Mouse (Mus musculus): ENCODE results near the gene Rac3. TPM values are rescaled to one million over a fixed set of nuclear protein-coding genes. Genes with fewer than 3 reads are reported as not detected.

Gene Rac3
- polyA plus RNA-seq, 1 experiment = 1.9 TPM

GRCm38 (mm10) chr11:120695184-120695583, 26.1 kb upstream of the Rac3 start:
- H3K27ac ChIP-seq (replicated peaks; ENCODE audit: low read depth, low read length) = no peak overlapping the region
- no peaks in the 10 kb centered on the region for H3K4me1 ChIP-seq (ENCODE audit: control insufficient read depth, insufficient read depth, insufficient read length, low read length)
- no peak overlapping the region for H3K4me3 ChIP-seq (ENCODE audit: insufficient read depth, low read depth, low read length)

DNA sequence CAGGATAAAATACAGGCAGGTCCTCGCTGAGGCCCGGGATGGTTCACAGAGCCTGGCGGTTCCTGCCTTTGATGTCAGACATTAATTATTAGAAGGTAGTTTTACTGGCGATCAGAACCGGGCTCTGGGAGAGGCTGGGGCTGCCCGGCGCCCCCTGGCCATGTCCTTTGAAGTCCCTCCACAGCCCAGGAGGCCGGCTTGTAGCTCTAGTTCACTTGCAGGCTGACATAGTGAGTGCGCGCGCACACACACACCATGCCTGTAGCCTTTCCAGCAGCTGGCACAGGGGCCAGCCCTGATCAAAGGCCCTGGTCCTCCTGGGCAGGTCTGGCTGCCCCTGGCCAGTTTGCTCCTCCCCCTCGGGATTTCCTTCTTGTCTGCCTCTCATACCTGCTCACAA, 25.6 kb upstream of the Rac3 start:
- no peaks in the 10 kb centered on the region for H3K4me1 ChIP-seq (ENCODE audit: control insufficient read depth, insufficient read depth, insufficient read length, low read length)
- H3K4me3 ChIP-seq (ENCODE audit: insufficient read depth, low read depth, low read length) = no peak overlapping the region
- H3K27ac ChIP-seq (replicated peaks; ENCODE audit: low read depth, low read length) = no peak overlapping the region

DNA sequence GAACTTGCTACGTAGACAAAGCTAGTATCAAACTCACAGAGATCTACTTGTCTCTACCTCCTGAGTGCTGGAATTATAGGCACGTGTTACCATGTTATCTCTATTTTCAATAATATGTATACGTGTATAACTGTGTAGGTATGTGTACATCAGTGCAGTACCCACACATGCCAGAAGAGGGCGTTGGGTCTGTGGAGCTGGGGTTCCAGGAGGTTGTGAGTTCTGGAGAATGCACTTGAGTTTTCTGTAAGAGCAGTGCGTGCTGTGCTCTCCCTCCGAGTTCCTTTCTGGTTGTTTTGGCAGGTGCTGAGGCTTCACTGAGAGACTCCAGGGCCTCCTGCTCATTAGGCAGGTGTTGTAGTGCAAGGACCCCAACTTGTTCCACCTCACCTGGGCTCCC, 24.7 kb upstream of the Rac3 start:
- no peak overlapping the region for H3K27ac ChIP-seq (replicated peaks; ENCODE audit: low read depth, low read length)
- no peak overlapping the region for H3K4me3 ChIP-seq (ENCODE audit: insufficient read depth, low read depth, low read length)
- no peaks in the 10 kb centered on the region for H3K4me1 ChIP-seq (ENCODE audit: control insufficient read depth, insufficient read depth, insufficient read length, low read length)

DNA sequence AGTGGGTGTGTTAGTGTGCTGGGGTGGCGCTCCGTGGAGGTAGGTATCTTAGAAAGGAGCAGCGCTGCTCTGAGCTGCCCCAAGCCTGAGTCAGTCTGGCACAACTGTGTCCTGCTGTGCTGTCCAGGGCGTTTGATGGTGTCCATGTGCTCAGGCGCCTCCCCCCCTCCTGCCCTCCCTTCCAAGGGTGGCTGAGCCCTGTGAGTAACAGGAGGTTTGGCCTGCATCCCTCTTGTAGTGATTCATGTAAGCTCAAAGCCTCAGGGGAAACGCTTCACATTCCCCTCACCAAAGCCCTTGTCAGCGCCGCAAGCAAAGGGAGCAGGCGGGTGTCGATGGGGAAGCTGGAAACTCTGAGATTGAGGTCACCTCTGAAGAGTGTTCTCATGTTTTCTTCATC, 23.5 kb upstream of the Rac3 start:
- Histone ChIP-seq H3K4me1 (ENCODE audit: control insufficient read depth, insufficient read depth, insufficient read length, low read length) (no peaks in the 10 kb centered on the region), H3K4me3 (ENCODE audit: insufficient read depth, low read depth, low read length) (no peak overlapping the region), H3K27ac (replicated peaks; ENCODE audit: low read depth, low read length) (no peak overlapping the region)

GRCm38 (mm10) chr11:120703696-120704454, 17.4 kb upstream of the Rac3 start:
- no peak overlapping the region for H3K27ac ChIP-seq (replicated peaks; ENCODE audit: low read depth, low read length)

GRCm38 (mm10) chr11:120704486-120705325, 16.6 kb upstream of the Rac3 start:
- H3K4me1 ChIP-seq (ENCODE audit: control insufficient read depth, insufficient read depth, insufficient read length, low read length) = no peaks in the 10 kb centered on the region
- no peak overlapping the region for H3K27ac ChIP-seq (replicated peaks; ENCODE audit: low read depth, low read length)
- H3K4me3 ChIP-seq (ENCODE audit: insufficient read depth, low read depth, low read length) = no peak overlapping the region

More at GRCm38 (mm10) chr11:120703696-120704454, 17.4 kb upstream of the Rac3 start:
- Histone ChIP-seq H3K4me1 (ENCODE audit: control insufficient read depth, insufficient read depth, insufficient read length, low read length) (no peaks in the 10 kb centered on the region), H3K4me3 (ENCODE audit: insufficient read depth, low read depth, low read length) (no peak overlapping the region)

DNA sequence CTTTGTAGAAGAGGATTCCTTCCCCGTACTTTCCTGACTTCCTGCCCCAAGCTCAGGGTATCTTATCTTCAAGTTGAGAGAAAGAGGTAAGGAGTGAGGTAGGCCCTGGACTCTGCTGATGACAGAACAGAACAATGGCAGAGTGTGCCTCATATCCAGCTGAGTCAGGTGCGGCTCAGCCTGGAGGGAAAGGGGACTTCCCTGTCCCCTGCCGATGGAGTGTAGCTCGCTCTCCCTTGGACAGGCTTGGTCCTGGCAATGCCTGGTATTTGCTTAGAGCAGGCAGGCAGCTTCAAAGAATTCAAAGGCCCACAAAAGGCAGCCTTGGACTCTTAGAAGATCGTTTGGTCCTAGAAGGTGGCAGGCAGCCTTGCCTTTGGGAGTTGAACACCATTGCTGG, 15.2 kb upstream of the Rac3 start:
- no peak overlapping the region for H3K4me3 ChIP-seq (ENCODE audit: insufficient read depth, low read depth, low read length)
- no peaks in the 10 kb centered on the region for H3K4me1 ChIP-seq (ENCODE audit: control insufficient read depth, insufficient read depth, insufficient read length, low read length)
- no peak overlapping the region for H3K27ac ChIP-seq (replicated peaks; ENCODE audit: low read depth, low read length)

- no peak overlapping the region for H3K27ac ChIP-seq (replicated peaks; ENCODE audit: low read depth, low read length)
Measured at GRCm38 (mm10) chr11:120707225-120707624, 14.0 kb upstream of the Rac3 start.

DNA sequence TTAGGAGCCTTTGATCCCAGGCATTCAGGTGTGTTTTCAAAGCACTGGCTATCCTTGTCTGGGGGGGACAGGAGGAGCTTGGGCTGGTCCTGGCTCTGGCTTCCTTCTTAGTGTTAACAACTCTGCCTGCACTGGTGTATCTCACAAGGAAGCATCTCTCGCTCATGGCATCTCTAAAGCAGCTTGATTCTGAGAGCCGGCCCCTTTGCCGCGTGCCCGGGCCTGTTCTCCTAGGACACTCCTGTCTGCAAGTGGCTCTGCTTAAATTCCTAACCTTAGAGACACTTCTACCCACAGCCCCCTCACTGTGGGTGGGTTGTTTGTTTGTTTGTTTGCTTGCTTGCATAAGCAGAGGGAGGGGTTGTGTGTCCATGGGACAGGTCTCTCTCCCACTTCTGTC, 13.3 kb upstream of the Rac3 start:
- H3K4me1 ChIP-seq (ENCODE audit: control insufficient read depth, insufficient read depth, insufficient read length, low read length) = no peaks in the 10 kb centered on the region; the same call in 1 of the 2 replicates
- H3K27ac ChIP-seq (replicated peaks; ENCODE audit: low read depth, low read length) = no peak overlapping the region
- H3K4me3 ChIP-seq (ENCODE audit: insufficient read depth, low read depth, low read length) = no peak overlapping the region

More at GRCm38 (mm10) chr11:120707225-120707624, 14.0 kb upstream of the Rac3 start:
- Histone ChIP-seq H3K4me3 (ENCODE audit: insufficient read depth, low read depth, low read length) (no peak overlapping the region), H3K4me1 (ENCODE audit: control insufficient read depth, insufficient read depth, insufficient read length, low read length) (no peaks in the 10 kb centered on the region)

DNA sequence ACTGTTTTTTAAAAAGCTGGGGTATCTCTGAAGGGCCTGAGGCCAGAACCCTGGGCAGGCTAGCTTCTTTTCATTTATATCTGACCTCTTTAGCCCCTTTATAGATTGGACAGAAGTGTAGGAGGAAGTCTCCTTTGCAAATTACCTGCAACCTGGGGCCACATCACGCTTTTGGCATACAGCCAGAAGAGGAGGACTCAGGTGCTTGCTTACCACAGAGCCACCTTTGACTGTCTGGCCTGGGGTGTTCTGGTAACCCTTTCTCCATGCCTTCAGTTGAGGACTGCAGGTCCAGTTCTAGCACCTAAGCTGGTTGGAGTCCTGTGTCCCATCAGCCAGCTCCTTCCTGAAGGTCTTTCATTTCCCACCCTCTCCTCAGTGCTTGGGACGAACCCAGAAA, 11.7 kb upstream of the Rac3 start:
- Histone ChIP-seq H3K27ac (replicated peaks; ENCODE audit: low read depth, low read length) (no peak overlapping the region), H3K4me1 (ENCODE audit: control insufficient read depth, insufficient read depth, insufficient read length, low read length) (peaks cover 4% of the 10 kb centered on the region; the same call in 1 of the 2 replicates), H3K4me3 (ENCODE audit: insufficient read depth, low read depth, low read length) (no peak overlapping the region)

- no peak overlapping the region for H3K27ac ChIP-seq (replicated peaks; ENCODE audit: low read depth, low read length)
- H3K4me3 ChIP-seq (ENCODE audit: insufficient read depth, low read depth, low read length) = no peak overlapping the region
- H3K4me1 ChIP-seq (ENCODE audit: control insufficient read depth, insufficient read depth, insufficient read length, low read length) = peaks cover 6% of the 10 kb centered on the region; the same call in 1 of the 2 replicates
Measured at GRCm38 (mm10) chr11:120710672-120711071, 10.6 kb upstream of the Rac3 start.

GRCm38 (mm10) chr11:120711980-120712604, 9.2 kb upstream of the Rac3 start:
- no peak overlapping the region for H3K27ac ChIP-seq (replicated peaks; ENCODE audit: low read depth, low read length)
- H3K4me1 ChIP-seq (ENCODE audit: control insufficient read depth, insufficient read depth, insufficient read length, low read length) = peaks cover 6% of the 10 kb centered on the region; the same call in 1 of the 2 replicates
- H3K4me3 ChIP-seq (ENCODE audit: insufficient read depth, low read depth, low read length) = no peak overlapping the region

GRCm38 (mm10) chr11:120712771-120713568, 8.3 kb upstream of the Rac3 start:
- H3K27ac ChIP-seq (replicated peaks; ENCODE audit: low read depth, low read length) = no peak overlapping the region
- peak overlapping the region; percentile 59 for H3K4me3 ChIP-seq (ENCODE audit: insufficient read depth, low read depth, low read length)
- peaks cover 6% of the 10 kb centered on the region; the same call in 1 of the 2 replicates for H3K4me1 ChIP-seq (ENCODE audit: control insufficient read depth, insufficient read depth, insufficient read length, low read length)

- no peak within 1 kb of the TSS for H3K27ac ChIP-seq (replicated peaks; ENCODE audit: low read depth, low read length)
Measured at GRCm38 (mm10) chr11:120713580-120714518, 7.4 kb upstream of the Rac3 start, which contains the start of the genes Cenpx and Lrrc45. Cenpx (minus strand) TSS chr11:120713738. Lrrc45 (plus strand) TSS chr11:120713925.

More at GRCm38 (mm10) chr11:120713580-120714518, 7.4 kb upstream of the Rac3 start, which contains the start of the genes Cenpx and Lrrc45:
- Histone ChIP-seq H3K4me3 (ENCODE audit: insufficient read depth, low read depth, low read length) (peak within 1 kb of the TSS; percentile 72), H3K4me1 (ENCODE audit: control insufficient read depth, insufficient read depth, insufficient read length, low read length) (peaks cover 6% of the 10 kb centered on the region; the same call in 1 of the 2 replicates)

All from brown adipose tissue, adult 24 weeks (tissue).